Mouse (Mus musculus) cerebellum, postnatal 14 days (tissue): ENCODE data around the gene Ube2k.
"Not testable (repeated sequence)": the region's sequence is repeated elsewhere in the genome, so short reads cannot be mapped to it uniquely, and the experiment has no call there.

Experiments
- DNase-seq, 2 experiments: peaks; one replicate each; pipeline ENCODE4 v3.0.0; 2021; ENCODE audit warnings: mixed read lengths in 2 of 2

The Ube2k gene

GRCm38 (mm10) chr5:65536751-65537419, at the start of gene Ube2k, which contains the start of gene Smim14:
Ube2k (plus strand) TSS chr5:65537233.
Smim14 (minus strand) TSS chr5:65537184.
- DNase-seq = peak; percentile 94 to 96

GRCm38 (mm10) chr5:65487381-65487780, 49.7 kb upstream of the Ube2k start:
- DNase-seq = peak in 1 of 2 experiments; percentile 26

GRCm38 (mm10) chr5:65488725-65489124, 48.3 kb upstream of the Ube2k start:
- no peak for DNase-seq

- DNase-seq = no peak
These were observed 47.2 kb upstream of the Ube2k start for GRCm38 (mm10) chr5:65489830-65490229.

GRCm38 (mm10) chr5:65491767-65492715, 45.0 kb upstream of the Ube2k start:
- peak; percentile 73 for DNase-seq

GRCm38 (mm10) chr5:65492716-65493531, 44.1 kb upstream of the Ube2k start, which contains the start of gene Gm43552:
Gm43552 (minus strand) TSS chr5:65492833.
- DNase-seq = peak; percentile 91 to 95

- DNase-seq = no peak
These were observed 36.8 kb upstream of the Ube2k start for GRCm38 (mm10) chr5:65500231-65500630.

GRCm38 (mm10) chr5:65501407-65501806, 35.6 kb upstream of the Ube2k start:
- DNase-seq = no peak

GRCm38 (mm10) chr5:65505786-65506185, 31.2 kb upstream of the Ube2k start:
- DNase-seq = peak; percentile 29 to 32

- no peak for DNase-seq
These were observed 28.6 kb upstream of the Ube2k start for GRCm38 (mm10) chr5:65508395-65508794.

GRCm38 (mm10) chr5:65513506-65513905, 23.5 kb upstream of the Ube2k start:
- DNase-seq = no peak

GRCm38 (mm10) chr5:65514635-65515278, 22.3 kb upstream of the Ube2k start:
- DNase-seq = no peak

- no peak for DNase-seq
These were observed 15.2 kb upstream of the Ube2k start for GRCm38 (mm10) chr5:65521803-65522202.

- DNase-seq = no peak
These were observed 12.2 kb upstream of the Ube2k start for GRCm38 (mm10) chr5:65524831-65525230.

- DNase-seq = peak in 1 of 2 experiments; percentile 16
These were observed 11.2 kb upstream of the Ube2k start for GRCm38 (mm10) chr5:65525674-65526443.

- DNase-seq = no peak
These were observed 5.8 kb upstream of the Ube2k start for GRCm38 (mm10) chr5:65531283-65531682.

GRCm38 (mm10) chr5:65534496-65534895, 2.5 kb upstream of the Ube2k start:
- DNase-seq = no peak

- DNase-seq = peak; percentile 49 to 55
These were observed 1.5 kb upstream of the Ube2k start for GRCm38 (mm10) chr5:65535457-65536067.

GRCm38 (mm10) chr5:65536068-65536465, 966 bp upstream of the Ube2k start:
- DNase-seq = not testable (repeated sequence)

GRCm38 (mm10) chr5:65537420-65538071, 513 bp downstream of the Ube2k start:
- DNase-seq = peak in 1 of 2 experiments; percentile 64
